Mouse (Mus musculus): ENCODE results near the gene H2-T23. TPM values are rescaled to one million over a fixed set of nuclear protein-coding genes. Genes with fewer than 3 reads are reported as not detected.
A peak's percentile ranks its signal among the peaks of the same experiment; 100 is the strongest.
"Not testable (repeated sequence)": the region's sequence is repeated elsewhere in the genome, so short reads cannot be mapped to it uniquely, and the experiment has no call there.

H2-T23 gene
- polyA plus RNA-seq, 1 experiment from 2014 or later = 5.7 TPM

GRCm38 (mm10) chr17:36031583-36032331 is 898 bp downstream of the H2-T23 start:
- not testable (repeated sequence) for H3K9me3 ChIP-seq (replicated peaks); H3K27ac ChIP-seq; H3K36me3 ChIP-seq (ENCODE audit: poor library complexity, severe bottlenecking); H3K4me1 ChIP-seq; H3K27me3 ChIP-seq
- H3K4me2 ChIP-seq = peak overlapping the region; percentile 81
- peak; percentile 61 for ATAC-seq
- peak overlapping the region; percentile 65 for H3K9ac ChIP-seq
- WGBS = 1% methylated on average over 40 of the region's 40 CpGs
- peak overlapping the region; percentile 47 for H3K4me3 ChIP-seq

- peak overlapping the region; percentile 81 for H3K4me2 ChIP-seq
- 34% methylated on average over 8 of the region's 8 CpGs for WGBS
- not testable (repeated sequence) for ATAC-seq; H3K36me3 ChIP-seq (ENCODE audit: poor library complexity, severe bottlenecking); H3K9me3 ChIP-seq (replicated peaks); H3K27me3 ChIP-seq; H3K4me1 ChIP-seq; H3K27ac ChIP-seq
- peak overlapping the region; percentile 65 for H3K9ac ChIP-seq
- H3K4me3 ChIP-seq = peak overlapping the region; percentile 47
Measured at GRCm38 (mm10) chr17:36030703-36031582, 1.7 kb downstream of the H2-T23 start.

- H3K9me3 ChIP-seq (replicated peaks); H3K4me1 ChIP-seq; ATAC-seq; H3K36me3 ChIP-seq (ENCODE audit: poor library complexity, severe bottlenecking); H3K27me3 ChIP-seq; H3K4me2 ChIP-seq; H3K27ac ChIP-seq; H3K4me3 ChIP-seq; H3K9ac ChIP-seq: not testable (repeated sequence)
- WGBS = 93% methylated on average over 4 of the region's 4 CpGs
Measured at GRCm38 (mm10) chr17:36030046-36030702, 2.5 kb downstream of the H2-T23 start.

GRCm38 (mm10) chr17:36028879-36029619 is 3.6 kb downstream of the H2-T23 start:
- 89% methylated on average over 7 of the region's 7 CpGs for WGBS
- peaks cover 9% of the 10 kb centered on the region for H3K4me1 ChIP-seq

GRCm38 (mm10) chr17:36027663-36028062 is 5.0 kb downstream of the H2-T23 start:
- no peak for ATAC-seq
- H3K27ac ChIP-seq = no peak overlapping the region
- H3K36me3 ChIP-seq (ENCODE audit: poor library complexity, severe bottlenecking) = no peaks in the 10 kb centered on the region
- no peaks in the 10 kb centered on the region for H3K27me3 ChIP-seq
- no peak overlapping the region for H3K9ac ChIP-seq
- H3K4me3 ChIP-seq = no peak overlapping the region
- 93% methylated on average over 4 of the region's 4 CpGs for WGBS
- H3K4me2 ChIP-seq = no peak overlapping the region
- no peaks in the 10 kb centered on the region for H3K9me3 ChIP-seq (replicated peaks)
- H3K4me1 ChIP-seq = peaks cover 9% of the 10 kb centered on the region

More at GRCm38 (mm10) chr17:36028879-36029619, 3.6 kb downstream of the H2-T23 start:
- no peak overlapping the region for H3K9ac ChIP-seq
- no peak for ATAC-seq
- no peaks in the 10 kb centered on the region for H3K27me3 ChIP-seq
- H3K36me3 ChIP-seq (ENCODE audit: poor library complexity, severe bottlenecking) = no peaks in the 10 kb centered on the region
- H3K4me3 ChIP-seq = no peak overlapping the region
- no peaks in the 10 kb centered on the region for H3K9me3 ChIP-seq (replicated peaks)
- no peak overlapping the region for H3K27ac ChIP-seq
- H3K4me2 ChIP-seq = no peak overlapping the region

- no peak overlapping the region for H3K9ac ChIP-seq
- WGBS = 95% methylated on average over 4 of the region's 4 CpGs
- no peak overlapping the region for H3K27ac ChIP-seq
- H3K27me3 ChIP-seq = no peaks in the 10 kb centered on the region
- no peak overlapping the region for H3K4me2 ChIP-seq
- H3K4me3 ChIP-seq = no peak overlapping the region
- no peak for ATAC-seq
- no peaks in the 10 kb centered on the region for H3K36me3 ChIP-seq (ENCODE audit: poor library complexity, severe bottlenecking)
- H3K4me1 ChIP-seq = peaks cover under 1% of the 10 kb centered on the region; the same call in 1 of the 2 replicates
- no peaks in the 10 kb centered on the region for H3K9me3 ChIP-seq (replicated peaks)
Measured at GRCm38 (mm10) chr17:36025901-36026300, 6.8 kb downstream of the H2-T23 start.

- Histone ChIP-seq H3K4me2 (no peak overlapping the region), H3K4me1 (peaks cover 5% of the 10 kb centered on the region; the same call in 1 of the 2 replicates), H3K4me3 (no peak overlapping the region), H3K27me3 (no peaks in the 10 kb centered on the region), H3K27ac (no peak overlapping the region), H3K36me3 (ENCODE audit: poor library complexity, severe bottlenecking) (no peaks in the 10 kb centered on the region), H3K9me3 (replicated peaks) (no peaks in the 10 kb centered on the region), H3K9ac (no peak overlapping the region)
- WGBS = 54% methylated on average over 5 of the region's 5 CpGs
- no peak for ATAC-seq
Measured at GRCm38 (mm10) chr17:36025197-36025596, 7.5 kb downstream of the H2-T23 start.

GRCm38 (mm10) chr17:36023710-36024654 is 8.7 kb downstream of the H2-T23 start:
- no peaks in the 10 kb centered on the region for H3K27me3 ChIP-seq
- H3K9ac ChIP-seq = no peak overlapping the region
- H3K4me1 ChIP-seq = peaks cover 5% of the 10 kb centered on the region; the same call in 1 of the 2 replicates
- H3K36me3 ChIP-seq (ENCODE audit: poor library complexity, severe bottlenecking) = no peaks in the 10 kb centered on the region
- no peaks in the 10 kb centered on the region for H3K9me3 ChIP-seq (replicated peaks)
- 74% methylated on average over 9 of the region's 9 CpGs for WGBS
- no peak overlapping the region for H3K4me3 ChIP-seq
- no peak overlapping the region for H3K4me2 ChIP-seq
- ATAC-seq = no peak
- H3K27ac ChIP-seq = no peak overlapping the region

- Histone ChIP-seq H3K27ac (no peak overlapping the region), H3K4me1 (peaks cover 5% of the 10 kb centered on the region; the same call in 1 of the 2 replicates), H3K4me3 (no peak overlapping the region), H3K4me2 (no peak overlapping the region), H3K9ac (no peak overlapping the region), H3K36me3 (ENCODE audit: poor library complexity, severe bottlenecking) (no peaks in the 10 kb centered on the region), H3K9me3 (replicated peaks) (no peaks in the 10 kb centered on the region), H3K27me3 (no peaks in the 10 kb centered on the region)
- WGBS = 95% methylated on average over 6 of the region's 6 CpGs
- no peak for ATAC-seq
Measured at GRCm38 (mm10) chr17:36022922-36023321, 9.7 kb downstream of the H2-T23 start.

GRCm38 (mm10) chr17:36022098-36022497 is 10.6 kb downstream of the H2-T23 start:
- Histone ChIP-seq H3K4me1 (peaks cover 5% of the 10 kb centered on the region; the same call in 1 of the 2 replicates), H3K4me3 (no peak overlapping the region), H3K27ac (no peak overlapping the region), H3K27me3 (no peaks in the 10 kb centered on the region), H3K9me3 (replicated peaks) (no peaks in the 10 kb centered on the region), H3K36me3 (ENCODE audit: poor library complexity, severe bottlenecking) (no peaks in the 10 kb centered on the region), H3K4me2 (no peak overlapping the region), H3K9ac (no peak overlapping the region)
- 94% methylated on average over 9 of the region's 9 CpGs for WGBS
- no peak for ATAC-seq

- Histone ChIP-seq H3K27ac (no peak overlapping the region), H3K27me3 (no peaks in the 10 kb centered on the region), H3K4me2 (no peak overlapping the region), H3K4me3 (no peak overlapping the region), H3K9ac (no peak overlapping the region), H3K9me3 (replicated peaks) (no peaks in the 10 kb centered on the region), H3K4me1 (peaks cover 5% of the 10 kb centered on the region; the same call in 1 of the 2 replicates), H3K36me3 (ENCODE audit: poor library complexity, severe bottlenecking) (no peaks in the 10 kb centered on the region)
- ATAC-seq = no peak
- WGBS = 97% methylated on average over 1 of the region's 1 CpGs
Measured at GRCm38 (mm10) chr17:36021309-36021708, 11.3 kb downstream of the H2-T23 start.
